Mouse (Mus musculus) forebrain, postnatal 0 days (tissue): ENCODE measurements at regions not wholly inside any gene's neighbourhood (a gene's known extent, or its start where the extent isn't known, plus 50 kb on each side); places are given as distances from the start of the nearest gene placed in this dataset.
"Not testable (repeated sequence)": the region's sequence is repeated elsewhere in the genome, so short reads cannot be mapped to it uniquely, and the experiment has no call there.

Source experiments
- ATAC-seq: fragments of 200-750 bp; cut with Nextera tagmentation; 2 replicates; pipeline ENCODE4 v1.8.0; 2017; ENCODE audit warnings: mild to moderate bottlenecking, moderate library complexity
- DNase-seq: peaks from one replicate; pipeline ENCODE4 v3.0.0-alpha.2; 2015
- H3K27ac ChIP-seq: fragments of 300-500 bp; sonication (generic); 2 replicates; pipeline ENCODE4 v1.5.1; 2014; ENCODE audit warnings: low read depth, mild to moderate bottlenecking, antibody characterized with exemption, low read length, moderate library complexity, mixed read lengths
- H3K27me3 ChIP-seq: fragments of 300-500 bp; sonication (generic); 2 replicates; pipeline ENCODE4 v1.6.1; 2014; ENCODE audit warnings: mild to moderate bottlenecking, low read length, mixed read lengths; ENCODE audit not compliant: insufficient read depth
- H3K36me3 ChIP-seq: fragments of 300-500 bp; sonication (generic); 2 replicates; pipeline ENCODE4 v1.6.1; 2014; ENCODE audit warnings: mild to moderate bottlenecking, moderate library complexity; ENCODE audit not compliant: insufficient read depth
- H3K4me1 ChIP-seq: fragments of 300-500 bp; sonication (generic); 2 replicates; pipeline ENCODE4 v1.6.1; 2014; ENCODE audit warnings: antibody characterized with exemption; ENCODE audit not compliant: insufficient read depth
- H3K4me2 ChIP-seq: fragments of 300-500 bp; sonication (generic); 2 replicates; pipeline ENCODE4 v1.6.1; 2014; ENCODE audit warnings: low read depth, mild to moderate bottlenecking, moderate library complexity
- H3K4me3 ChIP-seq: fragments of 300-500 bp; sonication (generic); 2 replicates; pipeline ENCODE4 v1.5.1; 2014; ENCODE audit warnings: low read depth, low read length, mixed read lengths
- H3K9ac ChIP-seq: fragments of 300-500 bp; sonication (generic); 2 replicates; pipeline ENCODE4 v1.6.1; 2014; ENCODE audit warnings: mild to moderate bottlenecking
- H3K9me3 ChIP-seq: fragments of 300-500 bp; sonication (generic); 2 replicates; pipeline ENCODE4 v1.6.1; 2016; ENCODE audit warnings: low read length
- CTCF ChIP-seq: sonication (generic); IDR thresholded peaks from 2 replicates; pipeline ENCODE4 v1.5.1; 2016; ENCODE audit warnings: antibody characterized with exemption, control low read depth, low read depth
- WGBS: fragments of 180-500 bp; shearing (Covaris S2); extraction: QIAGEN DNeasy Blood & Tissue Kit; methylation state at CpG from one replicate; pipeline ENCODE4 v1.1.7; 2014; 5-methylcytosine and 5-hydroxymethylcytosine counted together

- Histone ChIP-seq H3K27ac (no peak overlapping the region), H3K4me1 (no peaks in the 10 kb centered on the region), H3K9me3 (0 out of 2 replicates have a peak, but pooled peaks cover 3% of the 10 kb centered on the region), H3K27me3 (no peaks in the 10 kb centered on the region), H3K9ac (no peak overlapping the region), H3K4me3 (no peak overlapping the region), H3K36me3 (no peaks in the 10 kb centered on the region), H3K4me2 (no peak overlapping the region)
- DNase-seq (no peak), ATAC-seq (no peak)
- no peak for TF ChIP-seq CTCF
- 67% methylated on average over 4 of the region's 4 CpGs for WGBS
Observed at GRCm38 (mm10) chr12:19125541-19125940, 611.2 kb downstream of the 5730507C01Rik start.

- TF ChIP-seq CTCF = no peak
- Histone ChIP-seq H3K9me3 (no peaks in the 10 kb centered on the region), H3K4me3 (no peak overlapping the region), H3K9ac (no peak overlapping the region), H3K4me2 (no peak overlapping the region), H3K36me3 (no peaks in the 10 kb centered on the region), H3K4me1 (no peaks in the 10 kb centered on the region), H3K27ac (no peak overlapping the region), H3K27me3 (no peaks in the 10 kb centered on the region)
- ATAC-seq (no peak), DNase-seq (no peak)
- WGBS = 27% methylated on average over 41 of the region's 43 CpGs
Observed at GRCm38 (mm10) chr12:19175631-19176030, 661.3 kb downstream of the 5730507C01Rik start.

- ATAC-seq = no peak
- H3K27ac ChIP-seq = no peak overlapping the region
- no peak overlapping the region for H3K4me3 ChIP-seq
- no peak for DNase-seq
- no peak for TF ChIP-seq CTCF
- no peaks in the 10 kb centered on the region for H3K4me1 ChIP-seq
- no peaks in the 10 kb centered on the region for H3K27me3 ChIP-seq
- WGBS = 93% methylated on average over 5 of the region's 5 CpGs
- 0 out of 2 replicates have a peak, but pooled peaks cover 4% of the 10 kb centered on the region for H3K9me3 ChIP-seq
- H3K9ac ChIP-seq = no peak overlapping the region
- no peak overlapping the region for H3K4me2 ChIP-seq
- H3K36me3 ChIP-seq = no peaks in the 10 kb centered on the region
Observed at GRCm38 (mm10) chr12:19192396-19192795, 678.1 kb downstream of the 5730507C01Rik start.

- not testable (repeated sequence) for H3K4me1 ChIP-seq, H3K4me2 ChIP-seq, H3K9ac ChIP-seq, H3K27me3 ChIP-seq, ATAC-seq, H3K4me3 ChIP-seq, H3K9me3 ChIP-seq, H3K36me3 ChIP-seq, DNase-seq, H3K27ac ChIP-seq
- 78% methylated on average over 3 of the region's 3 CpGs for WGBS
Observed at GRCm38 (mm10) chr12:19193041-19193440, 678.7 kb downstream of the 5730507C01Rik start.

- not testable (repeated sequence) for H3K4me3 ChIP-seq, DNase-seq, H3K4me1 ChIP-seq, H3K4me2 ChIP-seq, H3K9ac ChIP-seq, H3K27me3 ChIP-seq, ATAC-seq, H3K27ac ChIP-seq, H3K36me3 ChIP-seq, H3K9me3 ChIP-seq
- 88% methylated on average over 1 of the region's 1 CpGs for WGBS
Observed at GRCm38 (mm10) chr12:19223996-19224395, 709.7 kb downstream of the 5730507C01Rik start.

- H3K9ac ChIP-seq, H3K36me3 ChIP-seq, H3K27me3 ChIP-seq, H3K4me2 ChIP-seq, H3K9me3 ChIP-seq, H3K4me1 ChIP-seq, ATAC-seq, DNase-seq, H3K27ac ChIP-seq, H3K4me3 ChIP-seq: not testable (repeated sequence)
- WGBS = 94% methylated on average over 20 of the region's 23 CpGs
Observed at GRCm38 (mm10) chr12:19246731-19247130, 707.6 kb upstream of the Gm21863 start.

GRCm38 (mm10) chr12:19288271-19288890 lies 665.9 kb upstream of the Gm21863 start:
- H3K9ac ChIP-seq = peak overlapping the region; percentile 18; the same call in 1 of the 2 replicates
- H3K9me3 ChIP-seq, H3K4me2 ChIP-seq, H3K27ac ChIP-seq, H3K4me1 ChIP-seq, H3K36me3 ChIP-seq, H3K27me3 ChIP-seq: not testable (repeated sequence)
- DNase-seq (peak; percentile 44), ATAC-seq (peak; percentile 84)
- WGBS = 16% methylated on average over 67 of the region's 75 CpGs
- H3K4me3 ChIP-seq = peak overlapping the region; percentile 11; the same call in 1 of the 2 replicates

- H3K36me3 ChIP-seq, H3K27me3 ChIP-seq, ATAC-seq, H3K4me1 ChIP-seq, H3K27ac ChIP-seq, H3K4me2 ChIP-seq, H3K9me3 ChIP-seq: not testable (repeated sequence)
- H3K4me3 ChIP-seq = peak overlapping the region; percentile 11
- WGBS = 61% methylated on average over 18 of the region's 18 CpGs
- peak overlapping the region; percentile 18; the same call in 1 of the 2 replicates for H3K9ac ChIP-seq
- peak; percentile 0 for DNase-seq
Observed at GRCm38 (mm10) chr12:19289038-19289437, 665.3 kb upstream of the Gm21863 start.

GRCm38 (mm10) chr12:19292068-19292770 lies 662.1 kb upstream of the Gm21863 start:
- not testable (repeated sequence) for H3K4me3 ChIP-seq, H3K9me3 ChIP-seq, DNase-seq, H3K27me3 ChIP-seq, H3K4me2 ChIP-seq, H3K9ac ChIP-seq, H3K27ac ChIP-seq, H3K4me1 ChIP-seq, H3K36me3 ChIP-seq, ATAC-seq
- WGBS = 91% methylated on average over 3 of the region's 3 CpGs
